ENCODE assay signal across 8 mouse cellular contexts in the genomic region with DNA sequence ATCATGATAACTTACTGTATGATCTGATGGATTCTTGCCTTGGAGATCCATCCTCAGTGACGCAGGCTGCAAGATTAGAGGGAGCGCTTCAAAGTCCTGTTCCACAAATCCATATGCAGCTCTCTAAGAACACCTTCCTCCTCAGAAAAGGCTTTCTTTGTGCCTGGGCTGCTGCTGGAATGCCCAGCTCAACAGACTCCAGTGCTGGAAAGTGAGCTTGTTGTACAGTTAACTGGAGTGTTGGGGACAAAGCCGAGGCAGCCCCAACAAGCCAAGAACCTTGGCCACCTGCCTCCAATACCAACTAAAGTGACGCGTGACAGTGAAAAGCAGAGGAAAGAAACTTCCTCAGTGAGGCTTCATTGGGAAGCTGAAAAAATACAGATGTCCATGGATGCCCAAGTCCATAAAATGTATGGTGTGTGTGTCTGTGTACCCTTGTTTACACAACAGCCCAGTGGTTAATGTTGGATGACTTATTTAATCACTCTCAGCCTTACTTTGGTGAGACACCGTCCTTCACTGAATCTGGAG. TPM values are rescaled to one million over a fixed set of nuclear protein-coding genes. Genes with fewer than 3 reads are reported as not detected.
DNase-seq lines count a peak whose midpoint lies in the region; ATAC-seq lines count a peak whose summit lies in the region.

No protein-coding gene starts in this region.

- ATAC-seq in cerebellum, adult (ENCODE audit: insufficient number of reproducible peaks, low FRiP score, low TSS enrichment) = no peak
- ATAC-seq in hindbrain, embryonic 11.5 days (ENCODE audit: low FRiP score) = no peak
- no peak for ATAC-seq in liver, embryonic 16.5 days (ENCODE audit: low read depth)

- peak overlapping the region; percentile 62 for H3K4me2 ChIP-seq in hindbrain, embryonic 11.5 days (replicated peaks; ENCODE audit: low read depth, low read length)
- H3K4me2 ChIP-seq in liver, embryonic 16.5 days (ENCODE audit: low read depth, low read length) = peak overlapping the region; percentile 66

- H3K36me3 ChIP-seq in hindbrain, embryonic 11.5 days (ENCODE audit: control insufficient read depth, insufficient read depth, low read length) = no peaks in the 10 kb centered on the region
- H3K36me3 ChIP-seq in liver, embryonic 16.5 days (ENCODE audit: control insufficient read depth, insufficient read depth) = no peaks in the 10 kb centered on the region

- no peak overlapping the region for H3K27ac ChIP-seq in hindbrain, embryonic 11.5 days (ENCODE audit: low read depth, low read length)
- peak overlapping the region; percentile 21; the same call in 1 of the 2 replicates for H3K27ac ChIP-seq in liver, embryonic 16.5 days (ENCODE audit: low read length)

- peak overlapping the region; percentile 64 for H3K9ac ChIP-seq in hindbrain, embryonic 11.5 days (ENCODE audit: low read depth, low read length)
- H3K9ac ChIP-seq in liver, embryonic 16.5 days (ENCODE audit: low read depth, low read length) = peak overlapping the region; percentile 58; the same call in 1 of the 2 replicates

- H3K4me1 ChIP-seq in hindbrain, embryonic 11.5 days (replicated peaks; ENCODE audit: control insufficient read depth, insufficient read depth, low read length) = no peaks in the 10 kb centered on the region
- peaks cover 20% of the 10 kb centered on the region for H3K4me1 ChIP-seq in liver, embryonic 16.5 days (ENCODE audit: control insufficient read depth, low read depth, low read length)

- DNase-seq in cerebellum, adult 9-11 months = peak; percentile 11
- peak; percentile 20 for DNase-seq in right cerebral cortex, adult 18-20 months
- no peak for DNase-seq in right cerebral cortex, postnatal 14 days
- peak; percentile 12 for DNase-seq in hindbrain, embryonic 11.5 days (ENCODE audit: low spot score)
- no peak for DNase-seq in spleen, postnatal 36 days (ENCODE audit: low spot score in 2 of 2)
- DNase-seq in T-cell, adult 2 months (ENCODE audit: low spot score) = no peak

- peak overlapping the region; percentile 50 for H3K4me3 ChIP-seq in hindbrain, embryonic 11.5 days (ENCODE audit: low read depth, low read length)
- H3K4me3 ChIP-seq in liver, embryonic 16.5 days (ENCODE audit: low read depth, low read length) = peak overlapping the region; percentile 65

- H3K27me3 ChIP-seq in hindbrain, embryonic 11.5 days (ENCODE audit: control insufficient read depth, insufficient read depth, low read length) = no peaks in the 10 kb centered on the region
- H3K27me3 ChIP-seq in liver, embryonic 16.5 days (ENCODE audit: control insufficient read depth, insufficient read depth, low read depth, low read length) = no peaks in the 10 kb centered on the region

- no peaks in the 10 kb centered on the region for H3K9me3 ChIP-seq in hindbrain, embryonic 11.5 days (ENCODE audit: control insufficient read depth, low read length)
- no peaks in the 10 kb centered on the region for H3K9me3 ChIP-seq in liver, embryonic 16.5 days (replicated peaks; ENCODE audit: control insufficient read depth, low read length)

- 61% methylated on average over 6 of the region's 6 CpGs for WGBS in hindbrain, embryonic 11.5 days
- 54% methylated on average over 6 of the region's 6 CpGs for WGBS in liver, embryonic 16.5 days (ENCODE audit: insufficient replicate concordance)

RNA-seq across cellular contexts. Expression of a gene that starts 1.2 kb away (rescaled TPM):
- polyA plus RNA-seq in hindbrain, embryonic 11.5 days (2014; fragmentation: Nextera tagmentation; extraction: Ambion mirVana) = 36.5 and 42.2 TPM in 2 replicates
- polyA plus RNA-seq in liver, embryonic 16.5 days (2015; fragmentation: Nextera tagmentation; extraction: Ambion mirVana) = 44.7 and 49.9 TPM in 2 replicates

Comparison
In these comparisons a context has a peak if more than half of its experiments do, and no peak if none do; other contexts are left out.
1. DNase-seq: peak in cerebellum, adult 9-11 months (single experiment), right cerebral cortex, adult 18-20 months (single experiment) and hindbrain, embryonic 11.5 days (single experiment); none in right cerebral cortex, postnatal 14 days (single experiment), spleen, postnatal 36 days (0 of 2) and T-cell, adult 2 months (single experiment).